Mouse (Mus musculus): ENCODE data around the gene Pitpnm2. TPM values are rescaled to one million over a fixed set of nuclear protein-coding genes. Genes with fewer than 3 reads are reported as not detected.

The Pitpnm2 gene
- total and polyA plus RNA-seq, 3 experiments = 37.7 to 40.1 (median 40.1) TPM

DNA sequence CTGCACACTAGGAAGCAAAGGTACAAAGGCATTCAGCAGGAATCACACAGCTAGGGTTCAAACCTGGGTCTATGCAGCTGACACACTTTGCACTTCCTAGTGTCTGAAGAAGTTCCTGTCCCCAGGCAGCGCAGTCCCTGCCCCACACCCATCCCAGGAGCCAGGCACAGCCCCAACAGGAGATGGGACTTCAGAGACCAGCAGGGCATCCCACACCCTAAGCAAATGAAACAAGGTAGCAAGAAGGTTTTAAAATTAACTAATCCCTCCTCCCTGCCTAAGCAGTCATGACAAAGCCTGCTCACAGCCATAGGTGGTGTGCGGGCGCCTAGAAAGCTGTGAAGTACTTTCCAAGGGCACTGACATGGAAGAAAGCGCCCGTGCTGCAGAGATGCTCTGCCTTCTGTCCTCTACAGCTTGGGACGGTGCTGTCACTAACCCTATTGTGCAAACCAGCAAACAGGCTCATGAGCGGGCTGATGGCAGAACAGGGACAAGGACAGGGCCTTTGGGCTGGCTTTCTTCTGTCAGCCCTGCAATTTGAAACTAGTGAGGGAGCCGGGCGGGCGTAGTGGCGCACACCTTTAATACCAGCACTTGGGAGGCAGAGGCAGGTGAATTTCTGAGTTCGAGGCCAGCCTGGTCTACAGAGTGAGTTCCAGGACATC lies 68.9 kb downstream of the Pitpnm2 start:
- Histone ChIP-seq H3K27ac (no peak overlapping the region), H3K9ac (ENCODE audit: low read depth, low read length) (no peak overlapping the region), H3K27me3 (ENCODE audit: control insufficient read depth, insufficient read depth, low read length) (no peaks in the 10 kb centered on the region), H3K4me1 (ENCODE audit: control insufficient read depth, insufficient read depth, low read length) (peaks cover 23% of the 10 kb centered on the region), H3K36me3 (ENCODE audit: control insufficient read depth, insufficient read depth, low read length) (peaks cover 2% of the 10 kb centered on the region; the same call in 1 of the 2 replicates), H3K79me2 (replicated peaks; ENCODE audit: control insufficient read depth, insufficient read depth, low read length) (peaks cover 9% of the 10 kb centered on the region), H3K4me3 (no peak overlapping the region)
- TF ChIP-seq POLR2A (IDR thresholded peaks at IDR 0.05; ENCODE audit: insufficient read depth, low read depth, low read length) (no peak), EP300 (IDR thresholded peaks at IDR 0.05; ENCODE audit: insufficient read depth, low read depth, low read length) (no peak), CTCF (IDR thresholded peaks at IDR 0.05) (no peak)
- no peak for DNase-seq
- intact Hi-C loops (cut with DNase I) = no loop called here
- WGBS = 85% methylated on average over 12 of the region's 12 CpGs

DNA sequence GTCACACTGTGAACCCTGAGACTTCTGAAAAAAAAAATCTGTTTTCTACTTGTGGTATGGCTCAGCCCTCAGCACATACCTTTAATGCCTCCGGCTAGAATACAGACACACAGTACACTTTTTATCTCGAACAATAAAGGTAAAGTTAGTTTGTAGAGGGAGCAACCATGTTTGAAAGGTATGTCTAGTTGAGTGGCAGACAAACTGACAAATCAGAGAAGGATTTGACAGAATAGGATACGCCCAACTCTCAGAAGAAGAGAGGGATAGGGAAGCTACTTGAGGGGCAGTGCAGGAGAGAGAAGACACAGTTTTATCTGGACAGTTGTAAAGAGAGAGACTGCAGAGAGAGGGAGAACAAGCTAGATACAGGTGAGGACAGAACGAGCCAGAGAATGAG lies 70.1 kb downstream of the Pitpnm2 start:
- TF ChIP-seq CTCF (IDR thresholded peaks at IDR 0.05) (no peak), EP300 (IDR thresholded peaks at IDR 0.05; ENCODE audit: insufficient read depth, low read depth, low read length) (no peak), POLR2A (IDR thresholded peaks at IDR 0.05; ENCODE audit: insufficient read depth, low read depth, low read length) (no peak)
- no peaks in the 10 kb centered on the region for H3K27me3 ChIP-seq (ENCODE audit: control insufficient read depth, insufficient read depth, low read length)
- H3K9ac ChIP-seq (ENCODE audit: low read depth, low read length) = no peak overlapping the region
- no peak overlapping the region for H3K4me3 ChIP-seq
- DNase-seq = no peak
- H3K4me1 ChIP-seq (ENCODE audit: control insufficient read depth, insufficient read depth, low read length) = peaks cover 18% of the 10 kb centered on the region
- 89% methylated on average over 4 of the region's 4 CpGs for WGBS
- H3K27ac ChIP-seq = no peak overlapping the region
- intact Hi-C loops (cut with DNase I) = no loop called here
- H3K79me2 ChIP-seq (replicated peaks; ENCODE audit: control insufficient read depth, insufficient read depth, low read length) = peaks cover 6% of the 10 kb centered on the region
- no peaks in the 10 kb centered on the region for H3K36me3 ChIP-seq (ENCODE audit: control insufficient read depth, insufficient read depth, low read length)

DNA sequence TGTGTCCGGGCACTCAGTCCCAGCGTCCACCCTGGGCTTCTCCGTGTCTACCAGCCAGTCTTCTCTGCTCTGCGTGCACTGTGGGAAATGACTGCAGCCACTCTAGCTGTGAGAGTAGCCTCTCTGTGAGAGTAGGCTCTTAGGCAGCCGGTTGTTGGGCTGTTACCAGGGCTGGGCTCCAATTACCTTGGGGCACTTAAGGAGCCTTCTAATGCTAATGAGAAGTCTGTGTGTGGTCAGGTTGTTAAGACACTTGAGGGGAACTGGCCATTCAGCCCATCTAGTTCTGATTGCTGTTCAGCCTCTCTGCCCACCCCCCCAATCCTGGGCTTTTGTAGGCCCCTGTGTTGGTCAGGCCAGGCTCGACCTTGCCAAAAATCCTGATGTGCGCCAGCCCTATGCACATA lies 72.8 kb downstream of the Pitpnm2 start:
- 58% methylated on average over 7 of the region's 7 CpGs for WGBS
- intact Hi-C loops (cut with DNase I) = no loop called here
- H3K79me2 ChIP-seq (replicated peaks; ENCODE audit: control insufficient read depth, insufficient read depth, low read length) = peaks cover 2% of the 10 kb centered on the region
- peak in 1 of 2 experiments; percentile 22 for DNase-seq
- H3K9ac ChIP-seq (ENCODE audit: low read depth, low read length) = no peak overlapping the region
- H3K36me3 ChIP-seq (ENCODE audit: control insufficient read depth, insufficient read depth, low read length) = peaks cover 5% of the 10 kb centered on the region; the same call in 1 of the 2 replicates
- H3K4me3 ChIP-seq = no peak overlapping the region
- no peaks in the 10 kb centered on the region for H3K27me3 ChIP-seq (ENCODE audit: control insufficient read depth, insufficient read depth, low read length)
- H3K27ac ChIP-seq = no peak overlapping the region; the same call in 1 of the 2 replicates
- H3K4me1 ChIP-seq (ENCODE audit: control insufficient read depth, insufficient read depth, low read length) = peaks cover 28% of the 10 kb centered on the region
- TF ChIP-seq CTCF (IDR thresholded peaks at IDR 0.05) = no peak
- no peak for TF ChIP-seq POLR2A (IDR thresholded peaks at IDR 0.05; ENCODE audit: insufficient read depth, low read depth, low read length)
- TF ChIP-seq EP300 (IDR thresholded peaks at IDR 0.05; ENCODE audit: insufficient read depth, low read depth, low read length) = no peak

DNA sequence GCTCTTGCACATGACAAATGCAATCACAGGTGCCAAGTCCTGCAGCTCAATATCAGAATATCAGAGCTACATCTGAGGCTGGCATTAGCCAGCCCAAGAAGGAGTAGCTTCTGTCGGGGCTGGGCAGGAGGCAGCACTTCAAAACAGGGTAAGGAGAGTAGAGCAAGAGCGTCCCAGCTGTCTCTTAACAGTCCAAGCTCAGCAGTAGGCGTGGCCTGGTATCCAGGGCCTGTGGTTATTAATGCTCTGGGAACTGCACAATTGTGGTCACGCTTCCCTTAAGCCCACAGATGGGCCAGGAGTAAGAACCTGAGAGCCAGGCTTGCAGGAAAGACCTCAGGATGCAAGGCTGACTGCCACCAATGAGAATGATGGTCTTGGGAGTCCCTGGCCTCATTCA lies 74.4 kb downstream of the Pitpnm2 start:
- TF ChIP-seq CTCF (IDR thresholded peaks at IDR 0.05) (no peak), EP300 (IDR thresholded peaks at IDR 0.05; ENCODE audit: insufficient read depth, low read depth, low read length) (no peak), POLR2A (IDR thresholded peaks at IDR 0.05; ENCODE audit: insufficient read depth, low read depth, low read length) (no peak)
- no peak overlapping the region for H3K9ac ChIP-seq (ENCODE audit: low read depth, low read length)
- WGBS = 40% methylated on average over 4 of the region's 4 CpGs
- no peak for DNase-seq
- no peak overlapping the region for H3K4me3 ChIP-seq
- intact Hi-C loops (cut with DNase I) = no loop called here
- H3K79me2 ChIP-seq (replicated peaks; ENCODE audit: control insufficient read depth, insufficient read depth, low read length) = peaks cover 2% of the 10 kb centered on the region
- H3K4me1 ChIP-seq (ENCODE audit: control insufficient read depth, insufficient read depth, low read length) = peaks cover 27% of the 10 kb centered on the region
- H3K27ac ChIP-seq = peak overlapping the region; percentile 84
- no peaks in the 10 kb centered on the region for H3K27me3 ChIP-seq (ENCODE audit: control insufficient read depth, insufficient read depth, low read length)
- H3K36me3 ChIP-seq (ENCODE audit: control insufficient read depth, insufficient read depth, low read length) = peaks cover 5% of the 10 kb centered on the region; the same call in 1 of the 2 replicates

DNA sequence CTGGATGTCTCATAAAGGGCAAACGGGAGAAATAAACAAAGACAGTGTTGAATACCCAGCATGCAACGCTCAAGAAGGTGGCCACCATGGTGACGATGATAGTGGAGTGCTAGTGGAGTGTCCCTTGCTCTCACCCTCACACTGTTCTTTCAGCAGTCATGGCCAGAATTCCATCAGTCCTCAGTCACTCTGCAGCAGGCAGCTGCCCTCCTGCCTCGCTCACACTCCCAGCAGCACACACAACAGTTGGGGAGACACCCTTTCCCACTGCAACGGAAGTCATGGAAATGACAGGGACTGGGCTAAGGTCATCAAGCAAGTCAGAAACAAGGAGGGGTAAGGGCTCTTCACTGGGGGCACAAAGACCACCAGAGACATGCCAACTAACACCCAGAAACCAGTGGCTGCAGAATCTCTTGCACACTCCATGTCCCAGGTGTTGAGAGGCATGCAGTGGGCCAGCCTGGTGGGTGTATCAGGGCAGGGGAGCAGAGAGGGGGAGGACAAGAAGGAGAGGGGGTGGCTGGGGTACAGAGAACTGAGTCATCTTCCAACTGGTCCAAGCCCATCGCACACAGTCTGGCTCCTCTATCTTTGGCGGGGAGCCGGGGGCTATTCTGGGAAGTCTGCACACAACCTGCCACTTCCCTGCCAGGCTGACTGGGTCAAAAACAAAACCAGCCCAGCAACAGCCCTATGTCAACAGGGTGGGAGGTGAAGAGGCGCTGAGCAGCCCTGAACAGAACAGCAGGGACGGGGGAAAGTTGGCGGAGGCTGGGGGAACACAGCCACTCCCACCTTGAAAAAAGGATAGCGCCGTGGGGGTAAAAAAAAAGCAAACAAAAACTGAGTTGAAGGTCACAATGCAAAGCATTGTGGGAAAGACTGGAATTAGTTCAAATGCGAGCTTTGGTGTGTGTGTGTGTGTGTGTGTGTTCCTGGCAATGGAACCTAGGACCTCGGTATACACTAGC lies 76.3 kb downstream of the Pitpnm2 start:
- no peaks in the 10 kb centered on the region for H3K27me3 ChIP-seq (ENCODE audit: control insufficient read depth, insufficient read depth, low read length)
- intact Hi-C loops (cut with DNase I) = loop anchor here (5.0 kb wide), 1 partner anchor 34 kb away; no protein-coding TSS in a partner anchor
- no peaks in the 10 kb centered on the region; the same call in 1 of the 2 replicates for H3K79me2 ChIP-seq (replicated peaks; ENCODE audit: control insufficient read depth, insufficient read depth, low read length)
- whole genome bisulfite sequencing = 38% methylated on average over 15 of the region's 15 CpGs
- H3K9ac ChIP-seq (ENCODE audit: low read depth, low read length) = peak overlapping the region; percentile 39
- peak overlapping the region; percentile 84 for H3K27ac ChIP-seq
- H3K4me3 ChIP-seq = no peak overlapping the region
- DNase-seq = peak; percentile 76 to 88
- TF ChIP-seq POLR2A (IDR thresholded peaks at IDR 0.05; ENCODE audit: insufficient read depth, low read depth, low read length) (0 out of 2 replicates have a peak, but pooled peaks have one; percentile 23), CTCF (IDR thresholded peaks at IDR 0.05) (no peak)
- H3K36me3 ChIP-seq (ENCODE audit: control insufficient read depth, insufficient read depth, low read length) = peaks cover 5% of the 10 kb centered on the region; the same call in 1 of the 2 replicates
- H3K4me1 ChIP-seq (ENCODE audit: control insufficient read depth, insufficient read depth, low read length) = peaks cover 24% of the 10 kb centered on the region
